Mouse (Mus musculus) C2C12 (cell line): ENCODE results near the gene Tnnc1. TPM values are rescaled to one million over a fixed set of nuclear protein-coding genes. Genes with fewer than 3 reads are reported as not detected.
A peak's percentile ranks its signal among the peaks of the same experiment; 100 is the strongest.

Experiments used
- H3K27me3 ChIP-seq: one replicate; pipeline ENCODE4 v1.6.1; 2011; ENCODE audit not compliant: control insufficient read depth, insufficient read depth, insufficient read length
- H3K36me3 ChIP-seq: one replicate; pipeline ENCODE4 v1.6.1; 2011; ENCODE audit not compliant: control insufficient read depth, insufficient read depth
- H3K4me3 ChIP-seq: one replicate; pipeline ENCODE4 v1.5.1; 2011; ENCODE audit warnings: mild to moderate bottlenecking, control low read depth; ENCODE audit not compliant: poor library complexity, insufficient read depth, severe bottlenecking
- H3K79me2 ChIP-seq: one replicate; pipeline ENCODE4 v1.6.1; 2011; ENCODE audit not compliant: control insufficient read depth, insufficient read depth
- H3K79me3 ChIP-seq: one replicate; pipeline ENCODE4 v1.6.1; 2011; ENCODE audit warnings: low read depth, control low read depth
- H3ac ChIP-seq: one replicate; pipeline ENCODE3; 2011; ENCODE audit warnings: low read depth; ENCODE audit not compliant: control insufficient read depth, insufficient read length
- CEBPB ChIP-seq: IDR thresholded peaks from one replicate; pipeline ENCODE4 v1.6.1; 2011; ENCODE audit warnings: low read depth, mild to moderate bottlenecking, control low read depth, moderate library complexity
- CTCF ChIP-seq: IDR thresholded peaks from one replicate; pipeline ENCODE4 v1.5.1; 2011; ENCODE audit not compliant: control insufficient read depth, insufficient read depth, insufficient read length
- FOSL1 ChIP-seq: IDR thresholded peaks from one replicate; pipeline ENCODE4 v1.8.0; 2011; ENCODE audit warnings: mild to moderate bottlenecking, low read length; ENCODE audit not compliant: poor library complexity, insufficient read depth, severe bottlenecking
- MAX ChIP-seq: IDR thresholded peaks from one replicate; pipeline ENCODE4 v1.6.1; 2011; ENCODE audit warnings: mild to moderate bottlenecking, control low read depth
- MYOD1 ChIP-seq: IDR thresholded peaks from one replicate; pipeline ENCODE4 v1.6.1; 2011; ENCODE audit warnings: low read depth; ENCODE audit not compliant: control insufficient read depth, insufficient read length
- MYOG ChIP-seq: IDR thresholded peaks from one replicate; pipeline ENCODE4 v1.6.1; 2011; ENCODE audit not compliant: control insufficient read depth, insufficient read length; ENCODE audit errors: extremely low read depth
- USF1 ChIP-seq: IDR thresholded peaks from one replicate; pipeline ENCODE4 v1.6.1; 2011; ENCODE audit warnings: low read depth, mild to moderate bottlenecking, control low read depth, moderate library complexity
- polyA plus RNA-seq: library from polyadenylated mRNA; unstranded; fragments of >200 nt; fragmentation: generic; extraction: Trizol; gene quantifications from one replicate; pipeline ENCODE4 v1.2.1, GENCODE M21; 2012; ENCODE audit warnings: missing spikeins

Tnnc1 gene
- polyA plus RNA-seq, 1 experiment = 21.0 TPM

DNA sequence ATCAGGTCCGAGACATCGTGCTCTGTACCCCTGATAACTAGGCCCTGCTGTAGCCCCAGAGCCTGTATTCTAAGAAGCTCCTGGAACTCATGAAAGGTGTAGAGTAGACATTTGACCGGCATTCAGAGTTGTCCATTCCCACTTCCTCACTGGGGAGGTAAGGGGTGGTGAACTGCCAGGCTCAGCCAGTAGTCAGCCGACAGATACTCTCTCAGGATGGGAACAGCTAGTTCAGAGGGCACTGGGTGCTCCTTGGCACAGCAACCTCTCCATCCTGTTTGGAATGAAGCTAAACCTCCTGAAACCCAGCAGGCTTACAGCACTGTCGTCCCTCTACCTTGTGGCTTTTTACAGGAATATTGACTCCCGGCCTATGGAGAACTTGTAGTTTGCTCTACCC lies 3.7 kb downstream of the Tnnc1 start:
- Histone ChIP-seq H3K79me3 (peaks cover 5% of the 10 kb centered on the region), H3K79me2 (peaks cover 9% of the 10 kb centered on the region), H3ac (no peak overlapping the region), H3K36me3 (peaks cover 6% of the 10 kb centered on the region), H3K4me3 (no peak overlapping the region), H3K27me3 (no peaks in the 10 kb centered on the region)
- TF ChIP-seq MYOG (no peak), USF1 (no peak), FOSL1 (no peak), CTCF (no peak), MYOD1 (no peak)

DNA sequence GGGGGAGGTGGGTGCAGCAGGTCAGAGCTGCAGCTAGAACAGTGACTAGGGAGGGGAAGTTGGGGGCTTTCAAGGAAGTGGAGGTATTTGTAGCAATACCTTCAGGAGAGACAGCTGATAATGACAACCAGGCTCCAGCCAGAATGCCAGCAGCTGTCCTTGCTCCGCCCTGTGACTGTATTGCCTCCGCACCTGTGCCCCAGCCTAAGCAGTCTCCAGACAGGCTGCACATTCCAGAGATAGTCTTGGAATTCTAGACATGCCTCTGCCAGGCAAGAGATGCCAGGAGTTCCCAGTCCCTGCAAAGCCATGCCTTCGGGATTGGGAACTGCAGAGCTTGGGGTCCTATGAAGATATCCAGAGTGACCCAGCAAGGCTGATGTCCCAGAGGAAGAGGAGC lies 4.4 kb downstream of the Tnnc1 start:
- Histone ChIP-seq H3ac (no peak overlapping the region), H3K36me3 (peaks cover 6% of the 10 kb centered on the region), H3K4me3 (no peak overlapping the region), H3K79me3 (no peaks in the 10 kb centered on the region), H3K79me2 (peaks cover 3% of the 10 kb centered on the region), H3K27me3 (no peaks in the 10 kb centered on the region)
- TF ChIP-seq USF1 = no peak
- TF ChIP-seq CEBPB = no peak

DNA sequence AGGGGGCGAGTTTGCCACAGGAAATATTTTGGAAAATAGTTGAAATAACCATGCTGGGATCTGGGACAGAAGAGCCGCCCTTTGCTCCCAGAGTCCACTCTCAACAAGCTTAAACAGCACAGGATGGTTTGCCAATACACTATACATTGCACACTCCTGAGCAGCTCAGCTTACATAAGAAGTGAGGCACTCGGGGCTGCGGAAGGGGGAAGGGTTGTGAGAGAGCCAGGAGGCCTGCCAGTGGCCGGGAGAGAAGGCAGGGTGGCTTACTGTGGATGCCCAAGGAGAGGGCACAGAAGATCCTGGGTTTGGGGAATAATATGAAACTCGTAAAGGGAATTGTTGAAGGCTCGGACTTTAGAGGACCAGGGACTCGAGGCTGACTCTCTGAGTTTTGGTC lies 5.8 kb downstream of the Tnnc1 start:
- TF ChIP-seq FOSL1 (no peak), MAX (no peak), CTCF (no peak)
- Histone ChIP-seq H3K27me3 (no peaks in the 10 kb centered on the region), H3K79me2 (no peaks in the 10 kb centered on the region), H3K79me3 (no peaks in the 10 kb centered on the region), H3ac (no peak overlapping the region), H3K36me3 (peaks cover 6% of the 10 kb centered on the region), H3K4me3 (no peak overlapping the region)

DNA sequence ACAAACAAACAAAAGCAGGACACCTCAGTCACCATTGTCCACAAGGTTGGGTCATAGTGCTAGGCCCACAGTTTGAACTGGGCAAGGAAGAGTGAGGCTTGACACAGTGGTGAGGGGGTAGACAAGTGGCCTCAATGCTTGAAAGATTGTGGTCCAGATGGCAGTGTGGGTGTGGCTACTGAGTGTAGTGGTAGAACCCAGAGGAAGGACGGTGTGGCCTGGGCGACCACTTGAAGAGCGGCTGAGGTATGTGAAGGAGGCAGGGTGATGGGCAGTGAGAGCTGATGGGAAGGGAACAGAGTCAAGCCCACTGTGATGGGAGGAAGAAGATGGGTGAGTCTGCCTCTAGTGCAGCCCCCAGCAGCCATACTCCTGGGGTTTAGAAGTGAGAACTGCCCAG lies 6.6 kb downstream of the Tnnc1 start:
- H3K79me3 ChIP-seq = no peaks in the 10 kb centered on the region
- peaks cover 6% of the 10 kb centered on the region for H3K36me3 ChIP-seq
- no peak overlapping the region for H3ac ChIP-seq
- TF ChIP-seq MAX = no peak
- TF ChIP-seq USF1 = no peak
- no peak for TF ChIP-seq FOSL1
- no peak for TF ChIP-seq MYOD1
- no peak for TF ChIP-seq MYOG
- TF ChIP-seq CTCF = no peak
- no peak for TF ChIP-seq CEBPB
- no peak overlapping the region for H3K4me3 ChIP-seq
- no peaks in the 10 kb centered on the region for H3K27me3 ChIP-seq
- H3K79me2 ChIP-seq = no peaks in the 10 kb centered on the region

GRCm38 (mm10) chr14:31215157-31216002 lies 7.3 kb downstream of the Tnnc1 start:
- Histone ChIP-seq H3ac (peak overlapping the region; percentile 3), H3K36me3 (peaks cover 3% of the 10 kb centered on the region), H3K27me3 (peaks cover under 1% of the 10 kb centered on the region), H3K4me3 (no peak overlapping the region), H3K79me2 (no peaks in the 10 kb centered on the region), H3K79me3 (no peaks in the 10 kb centered on the region)
- TF ChIP-seq CTCF (peak; percentile 47), MYOD1 (no peak)

GRCm38 (mm10) chr14:31216846-31217245 lies 8.7 kb downstream of the Tnnc1 start, which contains the start of gene Nisch:
TSS of gene Nisch (minus strand) at chr14:31216946.
- H3K27me3 ChIP-seq = peaks cover 9% of the 10 kb centered on the region
- H3ac ChIP-seq = peak within 1 kb of the TSS; percentile 50
- no peak for TF ChIP-seq FOSL1
- TF ChIP-seq CTCF = no peak
- TF ChIP-seq USF1 = no peak
- no peak for TF ChIP-seq CEBPB
- TF ChIP-seq MYOD1 = no peak
- TF ChIP-seq MYOG = no peak
- TF ChIP-seq MAX = no peak
- H3K79me3 ChIP-seq = no peaks in the 10 kb centered on the region
- H3K79me2 ChIP-seq = no peaks in the 10 kb centered on the region
- H3K4me3 ChIP-seq = no peak within 1 kb of the TSS
- no peaks in the 10 kb centered on the region for H3K36me3 ChIP-seq
